Mouse (Mus musculus) olfactory bulb, adult 2 months (tissue): Measurements from ENCODE around the gene Acvr1b.

Source experiments
- CTCF ChIP-seq: fragments of 200-500 bp; IDR thresholded peaks from 2 replicates; pipeline ENCODE4 v1.5.1; 2012; ENCODE audit warnings: low read depth, mild to moderate bottlenecking, low read length, moderate library complexity; ENCODE audit not compliant: insufficient read depth
- POLR2A ChIP-seq: fragments of 200-500 bp; IDR thresholded peaks from 2 replicates; pipeline ENCODE4 v1.6.1; 2012; ENCODE audit warnings: mild to moderate bottlenecking, low read depth, low read length, moderate library complexity; ENCODE audit not compliant: insufficient read depth

- no peak for TF ChIP-seq CTCF
- no peak for TF ChIP-seq POLR2A
These were observed 82.8 kb downstream of the Acvr1b start for GRCm38 (mm10) chr15:101256463-101257206.
